Mouse (Mus musculus) hindbrain, embryonic 16.5 days (tissue): ENCODE data around the gene Cd99l2. TPM values are rescaled to one million over a fixed set of nuclear protein-coding genes. Genes with fewer than 3 reads are reported as not detected.

ENCODE experiments used
- ATAC-seq: fragments of 200-750 bp; cut with Nextera tagmentation; 2 replicates; pipeline ENCODE4 v1.8.0; 2017; ENCODE audit warnings: moderate TSS enrichment, moderate library complexity
- H3K27ac ChIP-seq: fragments of 300-500 bp; sonication (generic); 2 replicates; pipeline ENCODE4 v1.5.1; 2014; ENCODE audit warnings: low read depth, mild to moderate bottlenecking, control low read depth, low read length, moderate library complexity
- H3K27me3 ChIP-seq: fragments of 300-500 bp; sonication (generic); replicated peaks from 2 replicates; pipeline ENCODE4 v1.6.1; 2014; ENCODE audit warnings: low read length; ENCODE audit not compliant: control insufficient read depth, insufficient read depth
- H3K36me3 ChIP-seq: fragments of 300-500 bp; sonication (generic); 2 replicates; pipeline ENCODE4 v1.6.1; 2014; ENCODE audit warnings: mild to moderate bottlenecking, low read length, moderate library complexity, mixed read lengths; ENCODE audit not compliant: control insufficient read depth, insufficient read depth
- H3K4me1 ChIP-seq: fragments of 300-500 bp; sonication (generic); 2 replicates; pipeline ENCODE4 v1.6.1; 2014; ENCODE audit warnings: low read depth, low read length; ENCODE audit not compliant: control insufficient read depth, insufficient read depth
- H3K4me2 ChIP-seq: fragments of 300-500 bp; sonication (generic); 2 replicates; pipeline ENCODE4 v1.6.1; 2014; ENCODE audit warnings: mild to moderate bottlenecking, low read length, control low read depth, moderate library complexity
- H3K4me3 ChIP-seq: fragments of 300-500 bp; sonication (generic); 2 replicates; pipeline ENCODE4 v1.5.1; 2014; ENCODE audit warnings: mild to moderate bottlenecking, low read length, control low read depth, moderate library complexity
- H3K9ac ChIP-seq: fragments of 300-500 bp; sonication (generic); 2 replicates; pipeline ENCODE4 v1.6.1; 2014; ENCODE audit warnings: low read depth, mild to moderate bottlenecking, control low read depth, low read length, moderate library complexity
- H3K9me3 ChIP-seq: fragments of 300-500 bp; sonication (generic); 2 replicates; pipeline ENCODE4 v1.6.1; 2014; ENCODE audit warnings: mild to moderate bottlenecking, low read length, moderate library complexity; ENCODE audit not compliant: control insufficient read depth
- WGBS: fragments of 180-500 bp; shearing (Covaris S2); extraction: QIAGEN DNeasy Blood & Tissue Kit; methylation state at CpG from one replicate; pipeline ENCODE4 v1.1.7; 2014; 5-methylcytosine and 5-hydroxymethylcytosine counted together
- polyA plus RNA-seq: library from polyadenylated mRNA; unstranded; fragments of >200 nt; fragmentation: Nextera tagmentation; extraction: Ambion mirVana; gene quantifications from 2 replicates; pipeline ENCODE4 v1.2.1, GENCODE M21; 2015

Gene Cd99l2
- polyA plus RNA-seq, 1 experiment from 2014 or later, result 103 TPM

GRCm38 (mm10) chrX:71439473-71439872 lies 53.2 kb downstream of the Cd99l2 start:
- Histone ChIP-seq H3K4me1 (no peaks in the 10 kb centered on the region), H3K9ac (no peak overlapping the region), H3K27ac (no peak overlapping the region), H3K4me2 (no peak overlapping the region), H3K9me3 (no peaks in the 10 kb centered on the region), H3K36me3 (no peaks in the 10 kb centered on the region), H3K27me3 (no peaks in the 10 kb centered on the region), H3K4me3 (no peak overlapping the region)
- ATAC-seq, result no peak
- WGBS, result 91% methylated on average over 6 of the region's 6 CpGs

DNA sequence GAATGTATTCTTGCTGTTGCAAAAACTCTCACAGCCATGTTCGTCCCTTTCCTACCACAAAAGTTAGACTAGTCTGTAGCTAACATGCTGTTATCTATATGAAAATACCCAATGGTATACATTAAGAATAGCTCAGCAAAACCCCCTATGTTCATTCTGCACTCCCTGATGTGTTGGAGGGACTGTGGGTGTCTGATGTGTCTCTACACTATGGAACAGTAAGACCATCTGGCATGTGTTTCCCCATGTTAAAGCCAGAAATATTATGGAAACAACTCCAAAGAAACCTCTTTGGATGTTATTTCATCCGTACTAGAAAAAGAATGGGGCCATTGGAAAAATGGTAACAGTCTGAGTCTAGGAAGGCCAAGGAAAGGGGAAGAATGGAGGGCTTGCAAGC lies 57.1 kb downstream of the Cd99l2 start:
- H3K27ac ChIP-seq, result no peak overlapping the region
- H3K4me1 ChIP-seq, result no peaks in the 10 kb centered on the region
- no peaks in the 10 kb centered on the region for H3K36me3 ChIP-seq
- ATAC-seq, result no peak
- WGBS, result 88% methylated on average over 2 of the region's 2 CpGs
- H3K4me3 ChIP-seq, result no peak overlapping the region
- H3K9ac ChIP-seq, result no peak overlapping the region
- no peaks in the 10 kb centered on the region for H3K9me3 ChIP-seq
- no peaks in the 10 kb centered on the region for H3K27me3 ChIP-seq
- no peak overlapping the region for H3K4me2 ChIP-seq

GRCm38 (mm10) chrX:71434860-71435259 lies 57.8 kb downstream of the Cd99l2 start:
- WGBS, result 47% methylated on average over 8 of the region's 8 CpGs

GRCm38 (mm10) chrX:71434448-71434847 lies 58.2 kb downstream of the Cd99l2 start:
- Histone ChIP-seq H3K9me3 (no peaks in the 10 kb centered on the region), H3K4me2 (no peak overlapping the region), H3K9ac (no peak overlapping the region), H3K4me3 (no peak overlapping the region), H3K27ac (no peak overlapping the region), H3K36me3 (no peaks in the 10 kb centered on the region), H3K4me1 (no peaks in the 10 kb centered on the region), H3K27me3 (no peaks in the 10 kb centered on the region)
- ATAC-seq, result peak; percentile 61; the same call in 1 of the 2 replicates
- WGBS, result 47% methylated on average over 1 of the region's 1 CpGs

More at GRCm38 (mm10) chrX:71434860-71435259, 57.8 kb downstream of the Cd99l2 start:
- Histone ChIP-seq H3K9ac (no peak overlapping the region), H3K4me2 (no peak overlapping the region), H3K9me3 (no peaks in the 10 kb centered on the region), H3K27ac (no peak overlapping the region), H3K27me3 (no peaks in the 10 kb centered on the region), H3K4me1 (no peaks in the 10 kb centered on the region), H3K4me3 (no peak overlapping the region), H3K36me3 (no peaks in the 10 kb centered on the region)
- ATAC-seq, result peak; percentile 56

DNA sequence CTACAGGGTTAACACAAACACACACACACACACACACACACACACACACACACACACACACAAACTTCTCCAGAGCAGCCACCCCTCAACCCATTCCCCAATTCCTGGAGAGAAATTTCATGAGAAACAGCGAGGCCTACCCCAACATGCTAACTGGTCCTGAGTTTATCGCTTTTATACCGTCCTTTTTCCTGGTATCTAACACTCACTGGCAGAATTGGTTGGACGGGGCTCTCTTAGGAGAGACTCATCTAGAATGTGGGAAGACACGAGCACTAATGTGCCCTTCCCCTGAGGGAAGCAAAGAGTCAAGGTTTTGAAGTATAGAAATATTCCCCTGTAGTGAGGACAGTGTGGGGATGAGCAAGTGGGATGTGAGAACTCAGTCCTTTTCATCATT lies 61.7 kb downstream of the Cd99l2 start:
- no peak for ATAC-seq
- no peak overlapping the region for H3K27ac ChIP-seq
- H3K4me3 ChIP-seq, result no peak overlapping the region
- no peak overlapping the region for H3K4me2 ChIP-seq
- 78% methylated on average over 5 of the region's 5 CpGs for WGBS
- H3K9ac ChIP-seq, result no peak overlapping the region
- no peaks in the 10 kb centered on the region for H3K36me3 ChIP-seq
- H3K9me3 ChIP-seq, result no peaks in the 10 kb centered on the region
- H3K27me3 ChIP-seq, result no peaks in the 10 kb centered on the region
- no peaks in the 10 kb centered on the region for H3K4me1 ChIP-seq

- H3K4me2 ChIP-seq, result no peak overlapping the region
- H3K9me3 ChIP-seq, result no peaks in the 10 kb centered on the region
- no peak overlapping the region for H3K9ac ChIP-seq
- no peaks in the 10 kb centered on the region for H3K36me3 ChIP-seq
- no peaks in the 10 kb centered on the region for H3K27me3 ChIP-seq
- H3K4me3 ChIP-seq, result no peak overlapping the region
- no peak overlapping the region for H3K27ac ChIP-seq
- no peak for ATAC-seq
- no peaks in the 10 kb centered on the region for H3K4me1 ChIP-seq
Observed at GRCm38 (mm10) chrX:71427491-71427890, 65.2 kb downstream of the Cd99l2 start.

GRCm38 (mm10) chrX:71425746-71426519 lies 66.7 kb downstream of the Cd99l2 start:
- Histone ChIP-seq H3K27ac (no peak overlapping the region), H3K4me3 (no peak overlapping the region), H3K4me1 (no peaks in the 10 kb centered on the region), H3K27me3 (no peaks in the 10 kb centered on the region), H3K4me2 (no peak overlapping the region), H3K9me3 (no peaks in the 10 kb centered on the region), H3K9ac (no peak overlapping the region), H3K36me3 (no peaks in the 10 kb centered on the region)
- ATAC-seq, result peak; percentile 87
- 46% methylated on average over 9 of the region's 9 CpGs for WGBS

GRCm38 (mm10) chrX:71424852-71425251 lies 67.8 kb downstream of the Cd99l2 start:
- Histone ChIP-seq H3K4me3 (no peak overlapping the region), H3K27ac (no peak overlapping the region), H3K9me3 (no peaks in the 10 kb centered on the region), H3K27me3 (no peaks in the 10 kb centered on the region), H3K4me1 (no peaks in the 10 kb centered on the region), H3K9ac (no peak overlapping the region), H3K4me2 (no peak overlapping the region), H3K36me3 (no peaks in the 10 kb centered on the region)
- WGBS, result 78% methylated on average over 1 of the region's 1 CpGs
- ATAC-seq, result no peak

DNA sequence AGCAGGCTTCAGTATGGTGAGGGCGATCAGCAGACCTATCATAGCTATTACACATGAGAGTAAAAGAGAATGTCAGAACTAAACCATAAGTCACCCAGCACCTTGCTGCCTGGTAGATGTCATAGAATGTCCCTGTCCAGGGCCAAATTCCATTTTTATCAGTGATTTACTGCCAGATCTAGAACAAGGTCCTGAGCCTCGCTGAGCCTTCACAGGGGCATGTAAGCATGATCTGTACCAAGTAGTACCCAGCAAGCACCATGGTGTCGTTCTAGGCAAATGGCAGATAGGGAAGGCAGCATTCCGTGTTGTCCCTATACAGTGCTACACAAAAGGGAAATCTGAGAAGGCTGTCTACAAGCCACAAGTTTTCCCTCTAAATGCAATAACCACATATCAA lies 79.0 kb downstream of the Cd99l2 start:
- H3K9ac ChIP-seq, result no peak overlapping the region
- WGBS, result 92% methylated on average over 4 of the region's 4 CpGs

More for the DNA sequence above, 79.0 kb downstream of the Cd99l2 start:
- no peaks in the 10 kb centered on the region for H3K27me3 ChIP-seq
- no peak for ATAC-seq
- H3K27ac ChIP-seq, result no peak overlapping the region
- H3K4me2 ChIP-seq, result no peak overlapping the region
- 0 out of 2 replicates have a peak, but pooled peaks cover 3% of the 10 kb centered on the region for H3K36me3 ChIP-seq
- H3K4me1 ChIP-seq, result no peaks in the 10 kb centered on the region
- no peaks in the 10 kb centered on the region for H3K9me3 ChIP-seq
- no peak overlapping the region for H3K4me3 ChIP-seq
